Mouse (Mus musculus): ENCODE data around the gene Cul9. TPM values are rescaled to one million over a fixed set of nuclear protein-coding genes. Genes with fewer than 3 reads are reported as not detected.

The Cul9 gene
- 14.0 and 18.6 TPM in 2 replicates for polyA plus RNA-seq (2015; fragmentation: Nextera tagmentation; extraction: Ambion mirVana)

DNA sequence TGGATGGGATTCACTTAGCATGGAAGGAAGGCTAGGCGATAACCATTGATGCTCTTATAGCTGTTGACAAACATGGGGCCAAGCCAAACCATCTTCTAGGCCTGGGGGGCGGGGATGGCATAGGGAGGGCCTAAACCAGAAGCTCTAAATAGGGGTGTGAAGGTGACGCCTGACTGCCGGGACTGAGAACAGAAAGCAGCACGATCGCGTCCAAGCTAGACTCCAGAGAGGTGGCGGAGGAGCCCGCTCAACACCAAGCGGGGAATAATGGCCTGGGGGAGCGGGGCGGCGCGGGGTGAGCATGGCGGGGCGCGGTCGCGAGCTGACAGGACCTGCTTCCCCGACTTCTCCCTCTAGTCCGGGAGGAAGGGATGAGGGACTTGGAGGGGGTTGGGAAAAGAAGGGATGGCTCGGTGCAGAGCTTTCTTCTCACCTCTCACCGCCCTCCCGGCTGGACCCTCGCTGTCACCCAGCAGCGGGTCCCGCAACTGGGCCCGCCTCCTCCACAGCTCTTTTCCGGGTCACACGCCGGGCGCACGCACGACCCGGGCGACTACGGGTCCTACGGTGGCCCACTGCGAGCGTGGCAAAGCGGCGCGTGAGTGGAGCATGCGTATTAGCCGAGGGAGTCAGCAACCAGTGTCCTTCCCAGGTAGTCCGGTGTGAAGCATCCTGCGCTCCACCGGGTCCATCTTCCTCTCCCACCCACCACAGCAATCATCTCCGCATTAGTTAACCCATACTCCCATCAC lies at the start of gene Cul9:
Gene Cul9, minus strand, starts transcription at position 576 of the 752 bp plus-strand sequence.

DNA sequence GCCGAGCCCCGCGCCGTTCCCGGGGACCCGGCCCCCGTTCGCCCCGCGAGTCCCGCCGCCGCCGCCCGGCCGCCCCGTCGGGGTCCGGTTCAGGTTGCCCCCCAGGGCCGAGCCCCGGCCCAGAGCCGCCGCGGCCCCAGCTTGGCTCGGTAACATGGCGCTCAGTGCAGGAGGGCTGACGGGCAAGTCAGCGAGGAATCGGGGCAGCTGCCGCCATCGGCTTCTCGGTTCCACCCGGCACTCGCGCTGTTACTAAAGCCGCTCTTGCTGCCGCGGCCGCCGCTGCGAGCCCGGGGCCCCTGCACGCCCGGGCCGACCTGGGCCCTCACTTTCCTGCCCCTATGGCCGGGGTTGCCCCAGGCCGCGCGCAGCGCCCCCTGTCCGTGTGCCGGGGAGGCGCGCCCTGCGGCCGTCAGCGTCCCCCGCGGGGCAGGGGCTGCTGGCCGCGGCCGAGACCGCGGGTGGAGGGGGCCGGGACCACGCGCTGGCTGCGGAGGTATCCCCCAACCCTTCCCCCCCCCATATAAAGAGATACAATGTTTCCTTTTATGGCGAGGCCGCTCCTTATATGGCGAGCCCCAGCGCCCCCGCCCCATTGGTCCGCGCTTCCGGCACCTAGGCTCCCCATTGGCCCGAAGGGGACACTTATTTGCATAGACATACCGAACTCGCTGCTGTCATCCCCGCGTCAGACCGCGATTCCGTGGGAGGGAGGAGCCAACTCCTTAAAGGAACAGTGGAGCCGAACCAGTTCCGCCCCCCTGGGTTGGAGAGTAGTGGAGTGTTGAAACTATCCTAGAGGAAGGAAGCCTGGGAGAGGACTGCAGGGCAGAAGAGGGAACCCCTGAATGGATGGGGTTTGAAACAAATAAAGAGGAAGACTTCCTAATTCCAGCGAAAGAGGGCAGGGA lies 9.7 kb upstream of the Cul9 start, which contains the start of gene Srf:
Gene Srf, minus strand, starts transcription at position 503 of the 911 bp plus-strand sequence.

DNA sequence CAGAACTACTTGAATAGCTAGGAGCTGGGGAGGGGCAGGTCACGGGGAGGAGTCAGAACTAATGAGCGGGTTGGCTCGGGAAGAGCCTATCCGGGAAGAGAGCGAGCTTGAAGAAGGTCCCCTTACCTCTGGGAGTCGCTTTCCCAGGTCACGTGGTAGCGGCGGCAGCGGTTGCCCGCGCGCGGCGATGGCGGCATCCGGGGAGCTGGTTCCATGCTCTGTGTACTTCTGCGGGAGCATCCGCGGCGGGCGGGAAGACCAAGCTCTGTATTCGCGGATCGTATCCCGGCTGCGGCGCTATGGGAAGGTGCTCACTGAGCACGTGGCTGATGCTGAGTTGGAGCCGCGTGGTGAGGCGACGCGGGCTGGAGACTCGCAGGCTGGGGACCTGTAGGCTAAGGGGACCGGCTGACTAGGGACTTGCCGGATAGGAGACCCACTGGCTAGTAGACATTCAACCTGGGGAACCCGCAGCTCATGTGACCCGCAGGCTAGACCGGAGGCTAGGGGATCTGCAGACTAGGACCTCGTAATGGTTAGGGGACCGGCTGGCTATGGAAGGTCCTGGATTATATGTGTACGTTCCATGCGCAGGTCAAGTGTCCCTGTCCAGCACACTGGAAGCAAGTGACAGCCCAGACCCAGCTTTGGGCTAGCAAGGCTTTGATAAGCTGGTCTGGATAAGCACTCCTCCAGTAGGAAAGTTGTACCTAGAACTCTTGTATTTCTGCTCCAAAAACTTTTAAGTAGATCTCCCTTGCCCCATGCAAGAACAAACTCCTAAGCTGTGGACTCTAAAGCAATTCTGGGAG lies 49.4 kb downstream of the Cul9 start, which contains the start of gene Dnph1:
Gene Dnph1, plus strand, starts transcription at position 89 of the 812 bp plus-strand sequence.

DNA sequence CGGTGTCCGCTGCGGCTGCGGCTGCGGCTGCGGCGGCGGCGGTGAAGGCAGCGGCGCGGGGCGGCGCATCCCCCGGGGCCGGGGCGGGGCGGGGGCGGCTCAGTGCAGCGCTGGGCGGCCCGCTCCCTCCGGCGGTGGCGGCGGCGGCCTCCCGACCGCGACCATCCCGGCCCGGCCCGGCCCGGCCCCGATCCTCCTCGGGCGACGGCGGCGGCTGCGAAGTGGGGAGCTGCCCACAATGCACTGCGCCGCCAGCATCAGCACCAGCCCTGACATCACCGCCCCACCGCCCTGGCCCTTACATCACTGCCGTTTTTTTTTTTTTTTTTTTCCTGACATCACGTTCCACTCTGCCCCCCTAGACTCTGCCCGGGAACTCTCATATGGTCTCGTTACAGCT lies 58.8 kb downstream of the Cul9 start, which contains the start of gene Ttbk1:
Gene Ttbk1, minus strand, starts transcription at position 245 of the 400 bp plus-strand sequence.

Small RNAs within 50 kb of the gene (microRNA-seq; reads per million reads assigned to microRNA genes)
- not detected for gene Mir6976

Other genes starting within 250 kb of the Cul9 start
- 27.2 and 32.3 TPM in 2 replicates for gene Dlk2, start 249.0 kb downstream of the Cul9 start, polyA plus RNA-seq (2015; fragmentation: Nextera tagmentation; extraction: Ambion mirVana)
- gene Abcc10, start 218.0 kb downstream of the Cul9 start, polyA plus RNA-seq (2015; fragmentation: Nextera tagmentation; extraction: Ambion mirVana), result 6.6 and 8.2 TPM in 2 replicates
- gene Zfp318, start 162.7 kb downstream of the Cul9 start, polyA plus RNA-seq (2015; fragmentation: Nextera tagmentation; extraction: Ambion mirVana), result 24.5 and 28.1 TPM in 2 replicates
- gene Crip3, start 117.5 kb downstream of the Cul9 start, polyA plus RNA-seq (2015; fragmentation: Nextera tagmentation; extraction: Ambion mirVana), result 0.50 and 1.1 TPM in 2 replicates
- gene Slc22a7, start 107.9 kb downstream of the Cul9 start, polyA plus RNA-seq (2015; fragmentation: Nextera tagmentation; extraction: Ambion mirVana), result 0.32 TPM in 1 of 2 replicates, not detected in the other
- 7.8 and 8.7 TPM in 2 replicates for gene Ttbk1, start 58.7 kb downstream of the Cul9 start, polyA plus RNA-seq (2015; fragmentation: Nextera tagmentation; extraction: Ambion mirVana)
- gene Dnph1, start 49.7 kb downstream of the Cul9 start, polyA plus RNA-seq (2015; fragmentation: Nextera tagmentation; extraction: Ambion mirVana), result 12.4 and 15.1 TPM in 2 replicates
- 4.0 and 5.5 TPM in 2 replicates for gene Srf, start 9.8 kb upstream of the Cul9 start, polyA plus RNA-seq (2015; fragmentation: Nextera tagmentation; extraction: Ambion mirVana)
- 21.4 and 22.3 TPM in 2 replicates for gene Ptk7, start 83.1 kb upstream of the Cul9 start, polyA plus RNA-seq (2015; fragmentation: Nextera tagmentation; extraction: Ambion mirVana)
- 19.2 and 21.3 TPM in 2 replicates for gene Klc4, start 99.6 kb upstream of the Cul9 start, polyA plus RNA-seq (2015; fragmentation: Nextera tagmentation; extraction: Ambion mirVana)
- gene Mrpl2, start 99.8 kb upstream of the Cul9 start, polyA plus RNA-seq (2015; fragmentation: Nextera tagmentation; extraction: Ambion mirVana), result 84.8 and 87.9 TPM in 2 replicates
- 22.7 and 23.5 TPM in 2 replicates for gene Cul7, start 103.9 kb upstream of the Cul9 start, polyA plus RNA-seq (2015; fragmentation: Nextera tagmentation; extraction: Ambion mirVana)
- 50.1 and 51.5 TPM in 2 replicates for gene Rrp36, start 128.0 kb upstream of the Cul9 start, polyA plus RNA-seq (2015; fragmentation: Nextera tagmentation; extraction: Ambion mirVana)
- 315 and 349 TPM in 2 replicates for gene Mea1, start 132.4 kb upstream of the Cul9 start, polyA plus RNA-seq (2015; fragmentation: Nextera tagmentation; extraction: Ambion mirVana)
- gene Klhdc3, start 134.5 kb upstream of the Cul9 start, polyA plus RNA-seq (2015; fragmentation: Nextera tagmentation; extraction: Ambion mirVana), result 164 and 171 TPM in 2 replicates
- gene Ppp2r5d, start 158.7 kb upstream of the Cul9 start, polyA plus RNA-seq (2015; fragmentation: Nextera tagmentation; extraction: Ambion mirVana), result 70.7 and 87.6 TPM in 2 replicates
- 20.7 and 21.2 TPM in 2 replicates for gene Pex6, start 165.1 kb upstream of the Cul9 start, polyA plus RNA-seq (2015; fragmentation: Nextera tagmentation; extraction: Ambion mirVana)
- gene Gnmt, start 182.8 kb upstream of the Cul9 start, polyA plus RNA-seq (2015; fragmentation: Nextera tagmentation; extraction: Ambion mirVana), result 3.0 and 3.5 TPM in 2 replicates
- gene Cnpy3, start 205.8 kb upstream of the Cul9 start, polyA plus RNA-seq (2015; fragmentation: Nextera tagmentation; extraction: Ambion mirVana), result 71.4 and 79.9 TPM in 2 replicates
- gene Ptcra, start 217.3 kb upstream of the Cul9 start, polyA plus RNA-seq (2015; fragmentation: Nextera tagmentation; extraction: Ambion mirVana), result 0.23 and 0.24 TPM in 2 replicates
- gene 2310039H08Rik, start 226.2 kb upstream of the Cul9 start, polyA plus RNA-seq (2015; fragmentation: Nextera tagmentation; extraction: Ambion mirVana), result 66.4 and 71.7 TPM in 2 replicates
- gene Rpl7l1, start 236.3 kb upstream of the Cul9 start, polyA plus RNA-seq (2015; fragmentation: Nextera tagmentation; extraction: Ambion mirVana), result 55.2 and 63.9 TPM in 2 replicates

All from neural tube, postnatal 0 days (tissue).